Mouse (Mus musculus) spleen, postnatal 10 days (tissue): ENCODE results near the gene Paqr7.
A peak's percentile ranks its signal among the peaks of the same experiment; 100 is the strongest.

Source experiments
- DNase-seq, 2 experiments: peaks; one replicate each; pipeline ENCODE4 v3.0.0; 2021 to 2022; ENCODE audit warnings: low spot score in 2 of 2

Paqr7 gene

DNA sequence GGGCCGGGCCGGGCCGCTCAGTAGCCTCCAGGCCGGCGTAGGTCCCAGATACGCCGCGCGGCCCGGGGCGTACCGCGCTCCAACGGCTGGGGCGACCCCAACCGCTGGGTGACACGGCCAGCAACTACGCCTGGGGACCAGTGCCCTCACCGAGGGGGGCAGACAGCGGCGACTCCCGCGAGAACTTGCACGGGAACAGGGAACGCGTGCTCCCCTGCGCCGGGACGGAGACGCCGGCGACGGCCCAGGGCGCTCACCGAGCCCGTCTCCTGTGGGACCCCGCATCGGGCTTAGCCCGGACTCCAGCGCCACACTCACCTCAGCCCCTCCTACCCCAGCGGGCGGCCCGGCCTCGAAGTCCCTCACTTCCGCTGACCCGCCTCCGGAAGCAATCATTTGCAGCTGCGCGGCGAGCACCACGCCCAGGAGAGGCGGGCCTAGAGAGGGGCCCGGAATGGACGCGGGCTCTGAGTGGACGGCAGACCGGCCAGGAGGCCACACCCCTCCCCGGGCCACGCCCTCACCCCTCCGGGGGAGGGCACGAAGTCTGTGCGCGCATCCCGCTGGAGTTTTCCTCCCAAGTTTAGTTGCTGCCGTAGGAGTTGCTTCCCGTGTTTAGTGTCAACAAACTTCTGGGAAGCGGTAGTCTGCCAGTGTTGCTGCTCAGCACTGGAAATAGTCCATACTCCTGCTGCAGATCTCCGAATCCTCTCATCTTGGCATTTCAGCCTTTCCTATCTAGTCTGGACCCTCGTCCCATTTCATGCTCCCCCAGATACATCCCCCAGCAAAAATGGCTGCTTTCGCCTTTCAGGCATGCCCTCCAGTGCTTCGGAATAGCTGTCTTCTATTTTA is 38.7 kb downstream of the Paqr7 start, which contains the start of gene Mtfr1l:
Gene Mtfr1l, minus strand, starts transcription at position 456 of the 855 bp plus-strand sequence.
- peak; percentile 90 to 97 for DNase-seq

DNA sequence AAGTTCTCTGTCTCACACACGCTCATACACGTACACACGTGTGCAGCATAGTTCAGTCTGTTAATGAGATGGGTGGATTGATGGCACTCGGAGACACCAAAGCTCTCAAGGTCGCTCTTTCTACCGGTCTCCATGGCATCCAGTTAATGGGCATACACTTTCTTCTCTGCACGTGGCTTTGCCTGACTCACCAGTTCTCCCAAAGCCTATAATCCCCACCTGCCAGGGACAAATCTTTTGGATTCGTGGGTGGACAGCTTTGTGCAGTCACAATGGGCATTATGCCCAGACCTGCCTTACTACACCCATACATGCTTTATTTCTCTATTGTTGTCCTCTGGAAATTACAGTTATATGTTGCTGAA is 39.3 kb downstream of the Paqr7 start:
- no peak for DNase-seq

DNA sequence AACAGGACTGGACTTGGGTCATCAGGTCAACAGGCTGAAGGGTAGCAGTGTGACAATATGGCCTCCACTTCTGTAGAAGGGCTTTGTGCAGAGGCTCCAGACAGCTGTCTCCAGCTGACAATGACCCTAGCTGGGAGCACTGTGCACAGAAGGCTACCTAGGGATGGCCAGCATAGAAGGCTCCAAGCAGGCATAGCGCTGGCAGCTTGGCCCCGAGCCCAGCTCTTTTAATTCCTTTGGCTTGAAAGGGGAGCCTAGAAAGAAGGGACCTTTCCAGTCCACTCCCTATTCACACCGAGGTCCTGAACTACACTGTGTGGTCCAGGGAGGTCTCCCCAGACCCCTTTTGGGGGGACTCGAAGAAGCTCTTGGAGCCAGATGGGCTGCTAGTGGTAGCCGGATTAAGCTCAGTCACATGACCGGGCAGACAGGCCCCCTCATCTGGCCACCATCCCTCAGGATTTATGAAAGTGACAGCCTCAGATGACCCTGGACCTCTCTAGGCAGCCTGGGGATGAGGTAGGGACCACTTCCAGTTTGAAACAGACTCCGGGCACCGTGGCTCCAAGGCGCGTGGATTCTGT is 42.6 kb downstream of the Paqr7 start:
- no peak for DNase-seq

DNA sequence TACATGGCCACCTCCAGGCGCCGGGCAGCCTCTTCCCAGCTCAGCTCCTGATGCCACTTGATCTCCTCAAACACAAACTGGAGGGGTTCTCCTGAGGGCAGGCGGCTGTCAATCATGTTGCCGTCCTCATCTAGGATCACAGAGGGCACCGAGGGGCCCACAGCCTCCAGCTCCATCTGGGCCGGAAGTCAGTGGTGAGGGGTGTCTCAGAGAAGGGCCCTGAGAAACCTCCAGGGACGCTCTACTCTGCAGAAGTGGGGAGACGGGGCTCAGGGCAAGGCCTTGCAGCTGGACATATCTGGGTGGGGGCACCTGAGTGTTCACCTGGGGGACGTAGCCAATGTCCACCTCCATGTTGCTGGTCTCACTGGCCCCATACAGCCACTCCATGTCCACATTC is 46.2 kb downstream of the Paqr7 start:
- DNase-seq = no peak

DNA sequence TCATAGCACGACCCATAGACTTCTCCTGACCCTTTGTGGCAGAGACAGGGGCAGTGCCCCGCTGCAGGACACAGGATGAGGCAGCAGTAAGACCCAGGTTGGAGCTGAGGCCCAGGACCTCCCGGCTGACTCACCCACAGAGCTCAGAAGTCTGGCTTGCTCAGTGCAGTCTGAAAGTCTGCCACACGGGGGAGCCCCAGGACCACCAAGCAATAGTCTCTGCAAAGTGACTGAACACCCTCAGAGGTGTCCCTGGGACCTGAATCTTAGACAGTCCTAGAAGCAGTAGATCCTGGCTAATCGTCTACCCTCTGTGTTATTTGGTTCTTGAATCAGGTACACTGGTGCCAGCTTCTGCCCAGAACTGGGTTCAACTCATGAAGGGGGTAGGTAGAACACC is 46.8 kb downstream of the Paqr7 start:
- peak; percentile 94 to 95 for DNase-seq

DNA sequence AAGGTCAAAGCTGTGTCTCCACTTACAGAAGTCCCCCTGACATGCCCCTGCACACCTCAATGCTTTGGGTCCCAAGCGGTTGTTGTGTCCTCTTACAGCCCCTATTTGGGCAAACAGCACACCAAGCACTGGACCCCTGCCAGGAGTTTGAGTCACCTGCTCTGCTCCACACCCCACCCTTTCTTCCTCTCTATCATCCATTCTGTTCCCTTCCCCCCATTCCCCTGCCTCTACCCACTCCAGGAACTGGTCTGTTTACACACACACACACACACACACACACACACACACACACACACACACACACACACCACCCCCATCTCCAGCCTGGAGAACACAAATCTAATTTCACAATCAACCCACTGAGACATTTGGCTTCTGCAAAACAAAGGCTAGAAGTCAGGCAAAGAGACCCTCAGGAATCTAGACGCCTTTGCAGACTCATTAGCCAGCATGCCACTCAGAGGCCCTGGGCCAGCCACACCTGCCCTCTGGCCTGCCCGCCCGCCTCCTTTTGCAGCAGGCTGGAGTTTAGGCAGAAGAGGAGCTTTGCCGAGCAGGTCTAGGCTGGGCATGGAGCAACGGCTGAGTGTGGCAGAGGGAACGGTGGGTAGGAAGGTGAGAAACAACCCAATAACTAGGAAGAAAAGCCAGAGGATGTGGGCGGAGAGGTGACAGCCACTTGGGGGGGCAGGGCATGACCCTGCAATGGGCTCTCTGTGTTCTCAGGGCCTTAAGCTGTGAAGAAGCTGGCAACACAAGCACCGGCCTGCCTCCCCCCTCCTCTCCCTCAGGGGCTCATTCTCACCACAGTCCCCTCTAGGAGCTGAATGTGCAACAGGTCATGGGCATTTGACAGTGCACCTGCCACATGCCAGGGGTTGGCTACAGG is 50.6 kb downstream of the Paqr7 start:
- no peak for DNase-seq

DNA sequence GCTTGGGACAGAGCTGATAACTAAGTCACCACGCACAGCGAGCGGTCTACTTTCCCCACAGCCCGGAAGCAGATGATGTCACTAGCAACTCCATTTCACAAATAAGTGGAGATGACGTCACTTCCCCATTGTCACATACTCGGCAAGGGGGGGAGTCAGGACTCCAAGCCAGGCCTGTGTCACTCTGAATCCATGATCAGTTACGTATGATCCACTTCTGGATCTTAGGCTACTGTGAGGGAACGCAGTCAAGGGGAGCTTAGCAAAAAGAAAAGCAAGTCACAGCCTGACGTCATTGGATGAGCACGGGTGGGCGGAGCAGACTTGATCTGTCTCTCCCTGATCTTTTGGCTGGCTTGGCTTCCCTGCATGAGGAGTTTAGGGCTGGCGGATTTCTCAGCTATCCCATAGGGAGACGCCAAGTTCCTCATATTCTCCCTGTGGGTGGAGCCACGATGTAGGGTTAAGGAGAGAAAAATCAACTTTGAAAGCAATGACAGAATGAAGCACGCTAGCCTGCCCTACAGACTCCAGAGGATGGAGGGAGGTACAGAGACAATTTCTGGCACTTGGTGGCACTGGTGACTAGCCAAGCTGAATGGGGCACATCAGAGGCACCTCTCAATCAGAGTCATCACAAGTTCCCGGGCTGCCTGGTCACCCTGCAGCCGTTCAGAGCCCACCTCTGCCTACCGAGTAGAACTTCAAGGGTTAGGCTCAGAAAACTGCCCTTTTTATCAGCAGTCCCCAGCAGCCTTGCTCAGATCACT is 51.9 kb downstream of the Paqr7 start:
- DNase-seq = no peak

DNA sequence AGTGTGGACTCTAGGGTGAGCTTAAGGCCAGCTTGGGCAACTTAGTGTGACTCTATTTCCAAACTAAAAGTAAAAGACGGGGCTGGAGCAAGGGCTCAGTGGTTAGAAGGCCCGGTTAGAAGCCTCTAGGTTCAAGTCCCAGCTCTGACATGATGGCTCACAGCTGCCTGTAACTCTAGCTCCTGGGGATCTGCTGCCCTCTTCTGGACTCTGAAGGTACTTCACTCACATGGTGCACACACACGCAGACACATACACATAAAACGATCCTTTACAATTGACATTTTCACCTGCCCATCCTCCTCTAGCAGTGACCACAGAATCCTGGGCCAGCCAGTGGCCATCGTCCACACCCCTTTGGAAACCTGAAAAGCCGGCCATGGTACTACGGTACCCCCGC is 53.4 kb downstream of the Paqr7 start:
- DNase-seq = no peak

DNA sequence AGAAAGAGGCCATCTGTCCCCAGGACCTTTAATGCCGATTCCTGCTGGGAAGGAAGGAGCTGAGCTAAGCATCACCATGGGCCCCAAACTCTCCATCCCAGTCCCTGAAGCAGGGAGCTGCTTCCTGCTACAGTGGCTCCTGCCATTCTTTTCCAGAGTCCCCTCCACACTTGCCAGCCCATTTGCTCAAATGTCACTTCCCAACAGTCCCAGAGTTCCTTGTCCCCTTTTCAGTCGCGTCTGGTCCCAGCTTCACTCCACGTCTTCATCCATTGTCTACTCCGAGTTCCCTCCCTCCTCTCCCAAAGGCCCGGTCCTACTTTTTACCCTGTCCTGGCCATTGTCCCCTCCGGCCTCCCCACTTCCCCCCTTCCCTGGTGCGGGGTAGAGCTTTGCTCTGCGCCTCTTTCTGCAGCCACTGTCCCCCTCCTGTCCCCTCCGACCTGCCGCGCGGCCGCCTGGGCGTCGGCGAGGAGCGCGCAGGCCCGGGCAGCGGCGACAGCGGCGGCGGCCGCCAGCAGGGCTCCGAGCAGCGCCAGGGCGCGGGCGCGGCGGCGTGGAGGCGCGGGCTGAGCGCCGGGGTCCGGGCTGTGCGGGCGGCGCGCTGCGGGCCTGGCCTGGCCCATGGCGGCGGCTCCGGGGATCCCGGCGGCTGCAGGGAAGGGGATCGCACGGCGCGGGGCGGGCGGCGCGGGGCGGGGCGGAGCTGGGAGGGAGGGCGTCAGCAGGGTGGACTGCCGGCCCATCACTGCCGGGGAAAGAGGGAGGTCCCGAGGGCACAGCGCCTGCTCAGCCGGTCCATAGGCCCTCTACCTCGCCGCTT is 55.2 kb downstream of the Paqr7 start, which contains the start of gene Selenon:
Gene Selenon, minus strand, starts transcription at position 673 of the 823 bp plus-strand sequence.
- DNase-seq = peak in 1 of 2 experiments; percentile 45

DNA sequence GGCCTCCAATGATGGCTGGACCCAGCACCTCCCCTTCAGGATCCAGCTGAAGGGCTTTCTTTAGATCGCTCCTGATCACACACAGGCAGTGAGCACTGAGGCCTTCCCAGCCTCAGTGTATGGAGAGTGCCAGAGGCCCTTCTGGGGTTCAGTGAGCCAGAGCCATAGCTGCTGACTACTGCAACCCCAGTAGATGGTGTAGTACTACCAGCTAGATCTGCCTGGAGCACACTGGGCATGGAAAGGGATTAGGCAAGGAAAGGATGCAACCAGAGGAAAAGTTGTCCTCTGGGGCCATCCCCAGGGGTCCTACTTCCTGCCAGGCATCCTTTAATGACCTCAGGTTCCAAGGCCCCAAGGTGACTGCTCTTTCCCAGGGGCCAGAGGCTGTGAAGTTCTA is 57.1 kb downstream of the Paqr7 start:
- DNase-seq = no peak

DNA sequence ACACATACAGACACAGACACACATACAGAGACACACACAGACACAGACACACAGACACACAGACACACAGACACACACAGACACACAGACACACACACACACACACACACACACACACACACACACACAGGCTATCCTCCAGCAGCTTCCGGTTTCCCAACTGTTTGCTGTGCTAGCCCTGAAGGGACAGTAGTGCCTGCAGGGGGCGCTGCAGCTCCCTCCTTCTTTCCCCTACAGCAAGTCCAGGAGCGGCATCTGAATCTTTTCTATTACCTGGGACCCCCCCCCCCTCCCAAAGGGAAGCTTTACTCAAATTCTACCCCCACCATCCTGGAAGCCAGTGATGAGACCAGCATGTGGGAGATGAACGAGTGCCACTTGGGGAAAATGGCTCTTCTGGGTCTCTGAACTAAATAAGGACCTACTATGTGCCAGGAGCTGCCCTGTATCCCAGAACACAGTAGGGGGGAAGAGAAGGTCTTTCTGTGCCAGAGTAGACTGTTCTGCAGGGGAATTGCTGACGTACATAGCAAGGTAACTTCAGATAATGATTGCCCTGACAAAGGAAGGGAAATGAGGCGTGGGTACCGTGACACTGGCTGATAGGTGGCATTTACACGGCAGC is 59.6 kb downstream of the Paqr7 start:
- peak in 1 of 2 experiments; percentile 66 for DNase-seq

DNA sequence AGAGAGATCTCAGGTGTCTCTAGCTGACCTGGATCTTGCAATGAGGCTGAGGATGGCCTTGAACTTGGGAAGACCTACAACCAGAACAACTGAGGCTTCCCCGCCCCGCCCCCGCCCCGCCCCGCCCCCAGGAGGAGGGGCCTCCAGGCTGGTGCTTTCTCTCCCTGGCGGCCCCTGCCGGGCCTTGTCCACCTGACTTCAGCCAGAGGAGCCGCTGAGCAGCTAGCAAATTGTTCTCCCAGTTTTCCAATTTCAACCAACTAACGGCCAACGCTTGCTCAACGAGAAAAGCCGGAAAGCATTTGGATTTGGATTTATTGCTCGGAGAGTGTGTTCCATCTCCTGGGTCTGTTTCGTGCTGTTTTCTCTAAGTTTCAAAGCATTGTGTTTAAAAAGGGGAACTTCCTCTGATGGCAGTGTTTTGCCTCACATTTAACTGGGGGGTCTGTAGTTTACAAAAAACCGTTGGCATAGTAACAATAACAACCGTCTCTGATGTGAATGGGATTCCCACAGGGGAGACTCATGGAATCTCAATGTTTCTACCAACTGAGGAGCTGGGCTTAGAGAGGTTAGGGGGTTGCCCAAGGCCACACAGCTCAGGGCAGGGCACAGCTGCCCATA is 61.2 kb downstream of the Paqr7 start:
- peak in 1 of 2 experiments; percentile 43 for DNase-seq

DNA sequence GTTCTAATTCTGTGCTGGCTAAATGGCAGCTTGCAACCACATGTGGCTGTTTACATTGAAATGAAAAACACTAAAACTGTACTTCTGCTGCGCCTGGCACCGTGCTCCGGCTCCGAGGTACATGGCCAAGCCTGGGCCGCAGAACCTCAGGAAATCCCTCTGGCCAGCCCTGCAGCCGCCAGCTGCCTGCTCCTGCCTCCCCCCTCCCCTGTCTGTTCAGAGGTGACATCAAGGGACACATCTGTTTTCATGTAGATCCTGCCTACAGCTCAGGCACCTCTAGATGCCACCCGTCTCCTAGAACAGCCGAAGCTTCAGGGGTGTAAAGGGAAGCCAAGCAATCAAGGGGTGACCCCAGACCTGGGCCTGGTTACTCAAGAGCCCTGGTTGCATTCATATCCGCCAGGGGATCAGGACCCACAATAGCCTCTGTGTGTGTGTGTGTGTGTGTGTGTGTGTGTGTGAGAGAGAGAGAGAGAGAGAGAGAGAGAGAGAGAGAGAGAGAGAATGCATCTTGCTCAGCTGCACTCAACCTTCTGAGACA is 62.1 kb downstream of the Paqr7 start:
- no peak for DNase-seq

DNA sequence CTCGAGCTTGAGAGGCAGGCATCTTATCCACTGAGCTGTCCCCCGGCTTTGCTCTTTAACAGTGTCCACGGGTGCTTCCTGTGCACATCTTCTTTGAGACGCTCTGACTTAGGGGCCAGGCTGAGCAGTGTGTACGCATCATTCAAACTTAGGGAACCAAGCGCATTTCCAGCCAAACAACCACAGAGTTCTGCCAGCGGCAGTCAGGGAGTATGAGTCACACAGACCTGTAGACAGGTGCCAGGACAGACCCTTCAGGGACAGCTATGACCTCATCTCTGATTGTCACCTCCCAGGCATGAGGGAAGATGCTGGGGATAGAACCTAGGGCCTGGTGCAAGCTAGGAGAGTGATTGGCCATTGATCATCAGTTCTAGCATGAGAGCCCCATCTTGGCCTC is 62.7 kb downstream of the Paqr7 start:
- no peak for DNase-seq
